Mouse (Mus musculus) cortical plate, adult 2 months (tissue): ENCODE results near the gene Armc7.

Experiments
- CTCF ChIP-seq: fragments of 200-500 bp; IDR thresholded peaks from 2 replicates; pipeline ENCODE4 v1.5.1; 2011; ENCODE audit warnings: mild to moderate bottlenecking, control low read depth, low read length; ENCODE audit not compliant: insufficient read depth; ENCODE audit errors: extremely low read depth
- POLR2A ChIP-seq: fragments of 200-500 bp; IDR thresholded peaks from 2 replicates; pipeline ENCODE4 v1.6.1; 2011; ENCODE audit warnings: mild to moderate bottlenecking, low read length, control low read depth; ENCODE audit not compliant: insufficient read depth; ENCODE audit errors: extremely low read depth

GRCm38 (mm10) chr11:115451781-115452241 is 23.7 kb upstream of the Armc7 start:
- no peak for TF ChIP-seq CTCF
- no peak for TF ChIP-seq POLR2A
